1 mouse cellular context compared by ENCODE assay signal in genomic region chr11:60046058-60046735, GRCm38 (mm10).
TF ChIP-seq lines count a peak whose summit lies in the region.

Gene Pemt (minus strand): TSS chr11:60046489.

TF ChIP-seq in CH12.LX, 34 proteins besides CTCF, POLR2A, EP300 and RAD21 (continued from another document):
- TF ChIP-seq MXI1 (IDR thresholded peaks at IDR 0.05; ENCODE audit: low read depth, low read length) (peak; percentile 100), ZC3H11A (IDR thresholded peaks at IDR 0.05; ENCODE audit: low read depth, low read length) (no peak), TCF12 (IDR thresholded peaks at IDR 0.05; ENCODE audit: low read depth, low read length) (peak; percentile 59; the same call in 1 of the 2 replicates), ZKSCAN1 (IDR thresholded peaks at IDR 0.05; ENCODE audit: borderline replicate concordance, low read depth, low read length) (no peak), SIN3A (IDR thresholded peaks at IDR 0.05; ENCODE audit: low read length) (peak; percentile 99), RCOR1 (conservative IDR thresholded peaks at IDR 0.05; ENCODE audit: low read depth, low read length) (peak; percentile 86; the same call in 1 of the 2 replicates), JUN (IDR thresholded peaks at IDR 0.05; ENCODE audit: insufficient read depth, low read depth, low read length) (peak; percentile 45; the same call in 1 of the 2 replicates), NRF1 (IDR thresholded peaks at IDR 0.05; ENCODE audit: low read depth, low read length) (peak; percentile 78), CHD1 (IDR thresholded peaks at IDR 0.05; ENCODE audit: low read depth, low read length) (no peak), NELFE (IDR thresholded peaks at IDR 0.05; ENCODE audit: low read depth, low read length) (peak; percentile 78), USF1 (IDR thresholded peaks at IDR 0.05; ENCODE audit: low read depth, low read length) (peak; percentile 67), E2F4 (IDR thresholded peaks at IDR 0.05; ENCODE audit: insufficient replicate concordance, low read depth, low read length) (no peak), MAZ (IDR thresholded peaks at IDR 0.05; ENCODE audit: low read depth, low read length) (peak; percentile 95)
TF ChIP-seq in CH12.LX: peak in this region for 28.
